Mouse (Mus musculus) ES-Bruce4 (cell line): ENCODE results near the gene Btbd1. TPM values are rescaled to one million over a fixed set of nuclear protein-coding genes. Genes with fewer than 3 reads are reported as not detected.

Source experiments
- H3K27ac ChIP-seq: 2 replicates; pipeline ENCODE4 v1.5.1; 2012; ENCODE audit warnings: low read length, inconsistent platforms; ENCODE audit not compliant: insufficient read depth
- H3K27me3 ChIP-seq: 2 replicates; pipeline ENCODE4 v1.6.1; 2012; ENCODE audit warnings: mild to moderate bottlenecking, low read length, inconsistent platforms; ENCODE audit not compliant: control insufficient read depth, poor library complexity, insufficient read depth, severe bottlenecking
- H3K36me3 ChIP-seq: 2 replicates; pipeline ENCODE4 v1.6.1; 2012; ENCODE audit warnings: inconsistent platforms, mild to moderate bottlenecking, low read length, moderate library complexity; ENCODE audit not compliant: control insufficient read depth, poor library complexity, insufficient read depth, severe bottlenecking
- H3K4me1 ChIP-seq: one replicate; pipeline ENCODE4 v1.8.1; 2011; ENCODE audit warnings: low read length; ENCODE audit not compliant: control insufficient read depth, insufficient read depth
- H3K4me3 ChIP-seq: 2 replicates; pipeline ENCODE4 v1.5.1; 2011; ENCODE audit warnings: low read depth, mild to moderate bottlenecking, low read length
- H3K9ac ChIP-seq: 2 replicates; pipeline ENCODE4 v1.6.1; 2012; ENCODE audit warnings: low read depth, mild to moderate bottlenecking, inconsistent platforms; ENCODE audit not compliant: poor library complexity, severe bottlenecking
- H3K9me3 ChIP-seq: replicated peaks from 2 replicates; pipeline ENCODE4 v1.6.1; 2012; ENCODE audit warnings: mild to moderate bottlenecking, low read length, inconsistent platforms; ENCODE audit not compliant: control insufficient read depth, poor library complexity, insufficient read depth, severe bottlenecking
- CTCF ChIP-seq: IDR thresholded peaks from one replicate; pipeline ENCODE4 v1.8.1; 2011; ENCODE audit warnings: low read depth, low read length
- EP300 ChIP-seq: IDR thresholded peaks from 2 replicates; pipeline ENCODE4 v1.6.1; 2011; ENCODE audit warnings: low read depth, low read length; ENCODE audit not compliant: insufficient read depth
- POLR2A ChIP-seq: IDR thresholded peaks from one replicate; pipeline ENCODE4 v1.8.1; 2011; ENCODE audit warnings: low read length; ENCODE audit not compliant: insufficient read depth
- polyA plus RNA-seq: library from polyadenylated mRNA; stranded (reverse); fragments of >200 nt; gene quantifications from 2 replicates; pipeline ENCODE4 v1.2.4, GENCODE M21; 2011; ENCODE audit warnings: low read depth; ENCODE audit not compliant: missing spikeins, insufficient read depth, insufficient read length

Gene Btbd1
- polyA plus RNA-seq, 1 experiment: 150 TPM

- H3K27me3 ChIP-seq: no peaks in the 10 kb centered on the region
- H3K4me3 ChIP-seq: peak within 1 kb of the TSS; percentile 76
- TF ChIP-seq EP300: no peak
- peak; percentile 76 for TF ChIP-seq POLR2A
- peak; percentile 28 for TF ChIP-seq CTCF
- H3K4me1 ChIP-seq: no peaks in the 10 kb centered on the region
- peak within 1 kb of the TSS; percentile 48 for H3K27ac ChIP-seq
- H3K9ac ChIP-seq: peak within 1 kb of the TSS; percentile 28
- no peaks in the 10 kb centered on the region for H3K9me3 ChIP-seq
- peaks cover 3% of the 10 kb centered on the region; the same call in 1 of the 2 replicates for H3K36me3 ChIP-seq
Measured at GRCm38 (mm10) chr7:81789095-81789757, 40.0 kb downstream of the Btbd1 start, which contains the start of gene 3110040N11Rik. 3110040N11Rik (minus strand) TSS chr7:81789478.

GRCm38 (mm10) chr7:81788536-81788935 lies 40.7 kb downstream of the Btbd1 start:
- no peaks in the 10 kb centered on the region for H3K27me3 ChIP-seq
- TF ChIP-seq EP300 (no peak), POLR2A (no peak), CTCF (no peak)
- no peaks in the 10 kb centered on the region for H3K36me3 ChIP-seq
- H3K4me1 ChIP-seq: no peaks in the 10 kb centered on the region
- no peaks in the 10 kb centered on the region for H3K9me3 ChIP-seq
- peak overlapping the region; percentile 76 for H3K4me3 ChIP-seq
- peak overlapping the region; percentile 48 for H3K27ac ChIP-seq
- peak overlapping the region; percentile 28 for H3K9ac ChIP-seq

GRCm38 (mm10) chr7:81777667-81778218 lies 51.5 kb downstream of the Btbd1 start:
- no peak overlapping the region for H3K27ac ChIP-seq
- H3K27me3 ChIP-seq: no peaks in the 10 kb centered on the region
- H3K9me3 ChIP-seq: peaks cover 6% of the 10 kb centered on the region
- H3K4me1 ChIP-seq: no peaks in the 10 kb centered on the region
- no peak for TF ChIP-seq EP300
- TF ChIP-seq POLR2A: no peak
- TF ChIP-seq CTCF: peak; percentile 11
- no peak overlapping the region for H3K4me3 ChIP-seq
- peaks cover 5% of the 10 kb centered on the region; the same call in 1 of the 2 replicates for H3K36me3 ChIP-seq
- H3K9ac ChIP-seq: no peak overlapping the region

GRCm38 (mm10) chr7:81775325-81775724 lies 53.9 kb downstream of the Btbd1 start:
- Histone ChIP-seq H3K36me3 (no peaks in the 10 kb centered on the region), H3K4me1 (no peaks in the 10 kb centered on the region), H3K9me3 (no peaks in the 10 kb centered on the region), H3K4me3 (no peak overlapping the region), H3K27ac (no peak overlapping the region), H3K9ac (no peak overlapping the region), H3K27me3 (no peaks in the 10 kb centered on the region)
- TF ChIP-seq EP300: no peak
- TF ChIP-seq CTCF: no peak
- TF ChIP-seq POLR2A: no peak

DNA sequence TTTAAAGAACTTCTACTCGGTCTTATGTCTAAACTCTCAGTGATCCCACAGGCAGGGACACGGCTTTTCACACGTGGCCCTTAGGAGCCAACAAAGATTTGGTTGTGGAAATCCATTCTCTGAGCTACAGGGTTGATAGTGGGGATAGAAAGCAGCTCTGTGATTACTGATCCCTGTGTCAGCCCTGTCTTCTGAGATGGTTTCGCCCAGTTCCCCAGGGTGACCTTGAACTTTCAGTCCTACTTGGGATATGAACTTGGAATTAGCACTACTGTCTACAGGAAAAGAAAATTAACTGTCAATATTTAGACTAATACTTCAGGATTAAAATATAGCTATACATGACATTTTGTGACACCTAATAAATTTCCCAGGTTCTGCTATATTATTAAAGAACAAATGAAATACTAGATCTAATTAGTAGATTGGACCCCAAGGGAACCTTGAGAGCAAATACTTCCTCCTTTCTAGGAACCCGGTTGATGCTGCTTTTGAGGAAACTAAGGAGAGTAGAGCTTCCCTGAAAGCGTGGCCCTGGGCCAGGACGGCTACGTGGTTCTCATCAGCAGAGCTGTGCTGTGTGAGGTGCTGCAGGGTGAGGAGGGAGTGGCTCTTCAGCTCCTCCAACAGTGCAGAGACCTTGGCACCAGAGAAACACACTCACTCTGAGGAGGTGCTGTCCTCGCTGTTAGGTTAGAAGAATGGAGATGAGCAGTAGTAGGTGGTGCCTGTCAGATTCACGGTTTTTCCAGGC lies 56.3 kb downstream of the Btbd1 start:
- Histone ChIP-seq H3K4me3 (no peak overlapping the region), H3K36me3 (no peaks in the 10 kb centered on the region; the same call in 1 of the 2 replicates), H3K9me3 (no peaks in the 10 kb centered on the region), H3K27ac (no peak overlapping the region), H3K9ac (no peak overlapping the region), H3K4me1 (no peaks in the 10 kb centered on the region), H3K27me3 (no peaks in the 10 kb centered on the region)
- no peak for TF ChIP-seq POLR2A
- TF ChIP-seq CTCF: no peak
- TF ChIP-seq EP300: no peak
